Mouse (Mus musculus) common myeloid progenitor, adult 5-6 weeks (primary cell): ENCODE measurements at regions not wholly inside any gene's neighbourhood (a gene's known extent, or its start where the extent isn't known, plus 50 kb on each side); places are given as distances from the start of the nearest gene placed in this dataset.

Experiments used
- ATAC-seq: replicated peaks from 2 replicates; pipeline ENCODE4 v1.8.0; 2016; ENCODE audit warnings: low read depth, mild to moderate bottlenecking, moderate TSS enrichment, inconsistent platforms; ENCODE audit not compliant: poor library complexity, severe bottlenecking

GRCm38 (mm10) chr12:9255661-9256486, 226.1 kb downstream of the Ttc32 start:
- no peak for ATAC-seq

GRCm38 (mm10) chr12:9256487-9256820, 226.7 kb downstream of the Ttc32 start:
- ATAC-seq: no peak

GRCm38 (mm10) chr12:9258221-9258620, 228.4 kb downstream of the Ttc32 start:
- ATAC-seq: no peak

GRCm38 (mm10) chr12:9261662-9262061, 231.9 kb downstream of the Ttc32 start:
- ATAC-seq: no peak

GRCm38 (mm10) chr12:9266221-9266620, 236.4 kb downstream of the Ttc32 start:
- no peak for ATAC-seq

GRCm38 (mm10) chr12:9271484-9271883, 241.7 kb downstream of the Ttc32 start:
- ATAC-seq: no peak

GRCm38 (mm10) chr12:9274181-9274580, 244.4 kb downstream of the Ttc32 start:
- no peak for ATAC-seq

GRCm38 (mm10) chr12:9275697-9276096, 245.9 kb downstream of the Ttc32 start:
- no peak for ATAC-seq

GRCm38 (mm10) chr12:9278735-9279134, 248.9 kb downstream of the Ttc32 start:
- ATAC-seq: no peak

GRCm38 (mm10) chr12:9279893-9280605, 250.3 kb downstream of the Ttc32 start:
- ATAC-seq: no peak

GRCm38 (mm10) chr12:9287271-9287670, 257.5 kb downstream of the Ttc32 start:
- no peak for ATAC-seq

- ATAC-seq: no peak
These were observed 262.9 kb downstream of the Ttc32 start for GRCm38 (mm10) chr12:9292656-9293055.

- ATAC-seq: no peak
These were observed 265.4 kb downstream of the Ttc32 start for GRCm38 (mm10) chr12:9295211-9295610.

- no peak for ATAC-seq
These were observed 269.3 kb downstream of the Ttc32 start for GRCm38 (mm10) chr12:9298848-9299655.

- ATAC-seq: no peak
These were observed 265.8 kb upstream of the Osr1 start for GRCm38 (mm10) chr12:9304146-9304545.

- ATAC-seq: no peak
These were observed 231.8 kb upstream of the Osr1 start for GRCm38 (mm10) chr12:9337891-9338672.

- no peak for ATAC-seq
These were observed 231.1 kb upstream of the Osr1 start for GRCm38 (mm10) chr12:9338801-9339231.

GRCm38 (mm10) chr12:9340769-9341168, 229.1 kb upstream of the Osr1 start:
- ATAC-seq: no peak

GRCm38 (mm10) chr12:9345359-9345758, 224.6 kb upstream of the Osr1 start:
- ATAC-seq: no peak

GRCm38 (mm10) chr12:9355512-9355911, 214.4 kb upstream of the Osr1 start:
- no peak for ATAC-seq
